Mouse (Mus musculus) olfactory bulb, adult 2 months (tissue): Measurements from ENCODE around the gene Eya3.

Experiments
- CTCF ChIP-seq: fragments of 200-500 bp; IDR thresholded peaks from 2 replicates; pipeline ENCODE4 v1.5.1; 2012; ENCODE audit warnings: low read depth, mild to moderate bottlenecking, low read length, moderate library complexity; ENCODE audit not compliant: insufficient read depth
- POLR2A ChIP-seq: fragments of 200-500 bp; IDR thresholded peaks from 2 replicates; pipeline ENCODE4 v1.6.1; 2012; ENCODE audit warnings: mild to moderate bottlenecking, low read depth, low read length, moderate library complexity; ENCODE audit not compliant: insufficient read depth

- TF ChIP-seq POLR2A (no peak), CTCF (no peak)
These were observed 44.6 kb upstream of the Eya3 start for GRCm38 (mm10) chr4:132594191-132594590.
